Mouse (Mus musculus) layer of hippocampus, postnatal 36 days (tissue): Measurements from ENCODE around the gene Cx3cr1. TPM values are rescaled to one million over a fixed set of nuclear protein-coding genes. Genes with fewer than 3 reads are reported as not detected.
A peak's percentile ranks its signal among the peaks of the same experiment; 100 is the strongest.

Source experiments
- DNase-seq, 2 experiments: peaks; one replicate each; pipeline ENCODE4 v3.0.0; 2022
- total RNA-seq, 2 experiments: library from RNA; stranded (reverse); gene quantifications; 2 replicates each; pipeline ENCODE4 v1.2.3; 2021

Gene Cx3cr1
- total RNA-seq, 2 experiments from 2014 or later: 29.0 to 30.9 TPM

- no peak for DNase-seq
These were observed 75.5 kb downstream of the Cx3cr1 start for GRCm38 (mm10) chr9:119994207-119994606.

DNA sequence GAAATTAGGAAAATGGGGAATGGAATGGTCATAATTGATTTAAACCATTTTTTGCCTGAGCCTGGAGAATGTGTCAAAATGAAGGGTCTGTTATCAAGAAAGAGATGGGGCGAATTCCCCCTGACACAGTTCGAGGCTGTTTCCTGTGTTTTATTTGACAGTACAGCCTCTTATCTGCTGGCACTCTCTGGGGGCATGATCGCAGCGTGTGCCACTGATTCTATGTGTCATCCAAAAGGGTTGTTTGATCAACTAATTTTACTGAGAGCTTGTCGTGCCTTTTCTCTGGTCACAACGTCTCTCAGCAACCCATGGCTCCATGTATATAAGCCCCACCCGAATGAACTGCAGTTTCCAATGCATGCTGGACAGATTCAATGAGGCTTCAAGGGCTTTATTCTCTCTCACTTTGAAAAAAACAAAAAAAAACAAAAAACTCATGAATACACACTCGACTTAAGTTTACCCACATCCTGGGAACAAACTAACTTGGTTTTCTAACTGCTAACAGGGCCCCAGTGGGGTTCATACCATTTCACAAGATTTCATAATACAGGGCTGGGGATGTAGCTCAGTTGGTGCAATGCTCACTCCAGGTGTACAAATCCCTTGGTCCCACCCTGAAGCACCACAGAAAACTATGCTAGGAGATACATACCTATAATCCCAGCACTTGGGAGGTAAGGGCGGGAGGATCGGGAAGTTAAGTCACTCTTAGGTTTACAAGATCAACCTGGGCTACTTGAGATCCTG lies 76.4 kb downstream of the Cx3cr1 start:
- DNase-seq: no peak

DNA sequence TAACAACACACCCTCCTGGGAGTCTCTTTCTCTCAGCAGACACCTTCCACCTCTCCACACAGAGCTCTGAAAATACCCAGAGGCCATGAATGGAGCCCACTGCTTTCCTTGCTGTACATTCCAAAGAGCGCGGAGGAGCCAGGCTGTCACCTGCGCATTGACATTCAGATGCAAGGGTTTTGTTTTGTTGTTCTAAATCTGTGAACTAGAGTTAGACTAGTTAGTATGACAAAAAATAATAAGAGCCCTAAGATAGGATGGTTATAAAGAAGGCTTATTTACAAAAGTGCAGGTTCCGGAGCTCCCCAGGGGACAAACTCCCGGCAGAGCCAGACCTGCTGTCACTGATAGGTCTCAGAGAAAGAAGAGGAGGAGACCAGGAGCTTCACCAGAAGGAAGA lies 78.4 kb downstream of the Cx3cr1 start:
- no peak for DNase-seq

DNA sequence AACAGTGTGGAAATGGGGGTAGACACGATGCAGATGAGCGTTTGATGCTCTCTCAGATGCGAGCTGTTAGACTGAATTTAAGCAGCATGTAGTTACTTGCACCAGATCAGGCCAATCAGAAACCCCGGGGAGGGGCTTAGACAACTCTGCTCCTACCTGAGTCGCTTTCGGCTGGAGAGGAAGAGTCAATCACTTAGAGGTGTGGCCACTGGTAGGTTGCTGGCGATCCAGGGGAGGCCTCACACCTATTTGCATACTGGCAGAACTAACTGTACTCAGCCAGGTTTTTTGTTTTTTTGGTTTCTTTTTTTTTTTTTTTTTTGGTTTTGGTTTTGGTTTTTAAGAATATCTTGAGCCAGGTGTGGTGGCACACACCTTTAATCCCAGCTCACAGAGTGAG lies 81.4 kb downstream of the Cx3cr1 start:
- DNase-seq: no peak

- DNase-seq: no peak
These were observed 83.7 kb downstream of the Cx3cr1 start for GRCm38 (mm10) chr9:119985881-119986574.

- no peak for DNase-seq
These were observed 85.1 kb downstream of the Cx3cr1 start, which contains the start of gene Csrnp1 for GRCm38 (mm10) chr9:119984536-119985011. Gene Csrnp1 (minus strand): TSS chr9:119984658.

DNA sequence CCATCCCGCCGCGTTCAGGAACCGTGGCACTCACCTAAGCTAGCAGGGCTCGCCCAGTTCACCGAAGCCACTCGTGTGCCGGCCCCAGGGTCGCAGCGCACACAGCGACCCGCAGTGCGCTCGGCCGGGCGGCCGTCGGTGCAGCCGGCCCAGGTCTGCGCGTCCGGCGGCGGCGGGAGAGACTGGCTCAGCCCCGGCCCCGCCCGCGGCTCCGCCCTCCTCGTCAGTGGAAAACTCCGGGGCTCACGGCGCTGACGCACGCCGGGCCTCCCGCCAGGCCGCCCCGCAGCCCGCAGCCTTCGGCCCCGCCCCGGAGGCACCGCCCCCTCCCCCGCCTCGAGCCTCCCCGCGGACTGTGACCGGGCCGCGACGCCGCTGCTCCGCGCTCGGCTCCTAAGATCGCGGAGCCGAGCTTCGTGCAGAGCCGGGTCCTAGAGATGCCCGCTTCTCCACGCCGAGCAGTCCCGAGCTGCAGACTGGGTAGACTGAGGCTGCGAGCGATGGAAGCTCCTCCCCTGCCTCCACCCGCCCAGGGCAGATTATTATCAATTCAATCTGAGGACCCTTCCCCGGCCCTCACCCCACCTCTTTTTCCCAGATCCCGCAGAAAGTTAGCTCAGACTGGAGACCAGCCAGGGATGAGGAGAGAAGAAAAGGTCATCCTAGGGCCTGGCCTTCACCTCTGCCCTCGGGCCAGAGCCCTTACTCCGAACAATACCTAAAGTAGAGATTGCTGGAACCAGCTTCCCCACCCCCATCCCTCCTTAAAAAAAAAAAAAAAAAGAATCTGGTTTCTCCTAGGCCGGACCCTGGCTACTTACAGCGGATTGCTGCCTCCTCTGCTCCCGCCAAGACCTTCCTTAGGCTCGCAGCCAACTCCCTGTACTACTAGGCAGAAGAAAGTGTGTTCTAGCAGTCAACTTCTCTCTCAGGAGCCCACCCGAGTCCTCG lies 85.8 kb downstream of the Cx3cr1 start:
- peak; percentile 87 to 90 for DNase-seq

- no peak for DNase-seq
These were observed 86.6 kb downstream of the Cx3cr1 start for GRCm38 (mm10) chr9:119982956-119983551.

- no peak for DNase-seq
These were observed 87.4 kb downstream of the Cx3cr1 start for GRCm38 (mm10) chr9:119982241-119982811.

GRCm38 (mm10) chr9:119981183-119982179 lies 88.2 kb downstream of the Cx3cr1 start:
- DNase-seq: peak in 1 of 2 experiments; percentile 45

DNA sequence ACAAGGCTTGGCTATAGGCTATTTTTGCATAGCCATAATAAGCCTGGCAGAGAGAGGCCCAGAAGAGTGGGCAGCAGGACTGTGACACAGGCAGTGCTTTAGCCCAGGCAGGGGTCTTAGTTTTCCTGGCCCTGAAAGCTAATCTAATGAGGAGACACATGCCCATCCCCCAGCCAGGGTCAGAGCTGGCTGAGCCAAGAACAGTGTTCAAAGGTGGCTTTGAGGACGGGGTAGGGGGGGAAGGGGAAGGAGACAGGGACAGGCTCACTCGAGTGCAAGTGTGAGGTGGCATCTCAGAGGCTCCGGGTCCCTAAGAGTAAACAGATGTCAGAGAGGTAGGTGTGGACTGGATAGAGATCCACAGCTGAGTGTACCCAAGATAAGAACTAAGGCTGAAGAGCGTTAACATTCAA lies 88.9 kb downstream of the Cx3cr1 start:
- no peak for DNase-seq

DNA sequence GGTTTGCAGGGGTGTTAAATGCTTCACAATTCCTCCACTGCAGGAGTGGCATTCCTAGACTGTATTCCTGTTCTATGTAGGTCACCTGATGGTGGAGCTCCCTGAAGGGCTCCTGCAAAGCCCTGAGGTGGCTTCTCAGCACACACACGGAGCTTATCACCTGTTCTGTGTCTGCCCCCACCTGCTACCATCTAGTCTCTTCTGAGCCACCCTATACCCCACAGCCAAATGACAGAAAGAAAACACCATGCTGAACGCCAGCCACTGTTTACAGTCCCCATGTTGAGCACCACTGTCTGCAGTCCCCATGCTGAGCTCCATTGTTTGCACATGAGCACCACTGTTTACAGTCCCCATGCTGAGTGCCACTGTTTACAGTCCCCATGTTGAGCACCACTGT lies 89.9 kb downstream of the Cx3cr1 start:
- no peak for DNase-seq

DNA sequence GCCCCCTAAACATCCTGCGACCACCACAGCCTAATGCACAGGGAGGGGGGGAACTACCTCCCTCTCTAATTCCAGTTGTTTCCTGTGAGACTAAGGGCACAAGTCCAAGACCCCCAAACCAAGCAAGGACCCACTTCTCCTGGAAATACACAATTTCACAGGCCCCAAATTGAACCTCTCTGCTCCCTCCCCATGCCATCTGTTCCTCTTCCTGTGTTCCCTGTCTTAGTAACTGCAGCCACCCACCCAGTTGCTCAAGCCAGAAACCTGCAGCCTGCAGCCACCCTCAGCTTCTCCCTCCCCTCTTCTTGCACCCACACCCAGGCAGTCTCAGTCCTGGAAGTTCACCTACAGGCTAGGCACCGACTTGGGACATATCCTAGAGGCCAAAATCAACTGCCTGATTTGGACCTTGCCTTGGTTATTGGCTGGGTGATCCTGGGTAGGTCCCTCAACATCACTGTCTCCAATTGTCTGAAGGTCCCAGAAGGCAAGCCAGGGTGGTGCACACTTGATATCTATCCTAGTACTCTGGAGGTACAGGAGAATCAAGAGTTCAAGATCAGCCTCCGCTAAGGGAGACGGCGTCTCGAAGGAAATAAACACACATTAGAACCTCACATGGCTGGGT lies 90.8 kb downstream of the Cx3cr1 start:
- DNase-seq: peak; percentile 51 to 56

DNA sequence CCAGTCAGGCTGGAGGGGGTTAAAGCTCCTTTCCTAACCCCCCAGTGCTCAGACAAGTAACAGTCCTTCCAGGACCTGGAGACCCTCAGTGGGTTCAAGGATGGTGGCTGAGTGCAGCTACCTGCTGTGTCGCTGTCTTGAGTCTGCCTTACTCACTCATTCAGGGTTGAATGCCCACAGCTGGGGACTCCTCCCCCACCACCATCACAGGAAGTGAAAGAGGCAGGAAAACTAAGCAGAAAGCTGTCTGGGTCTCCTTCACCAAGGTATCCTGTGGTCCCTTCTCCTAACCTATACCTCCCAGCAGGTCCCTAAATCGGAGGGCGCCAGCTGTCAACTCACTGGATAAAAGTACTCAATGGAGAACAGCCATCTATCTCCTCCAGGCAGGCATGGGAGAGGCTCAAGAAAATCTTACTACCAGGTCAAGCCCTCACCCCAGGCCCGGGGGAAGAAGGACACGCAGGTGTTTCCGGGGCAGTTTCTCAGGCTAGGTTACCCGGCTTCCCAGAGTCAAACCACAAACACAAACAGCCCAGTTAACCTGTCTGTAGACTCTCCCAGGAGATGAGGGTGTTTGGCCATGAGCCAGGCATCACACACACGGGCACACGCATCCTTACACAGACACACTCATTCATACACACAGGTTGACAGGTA lies 91.4 kb downstream of the Cx3cr1 start:
- DNase-seq: no peak

- DNase-seq: no peak
These were observed 92.1 kb downstream of the Cx3cr1 start for GRCm38 (mm10) chr9:119977557-119978060.

GRCm38 (mm10) chr9:119976704-119977556 lies 92.7 kb downstream of the Cx3cr1 start:
- DNase-seq: no peak

DNA sequence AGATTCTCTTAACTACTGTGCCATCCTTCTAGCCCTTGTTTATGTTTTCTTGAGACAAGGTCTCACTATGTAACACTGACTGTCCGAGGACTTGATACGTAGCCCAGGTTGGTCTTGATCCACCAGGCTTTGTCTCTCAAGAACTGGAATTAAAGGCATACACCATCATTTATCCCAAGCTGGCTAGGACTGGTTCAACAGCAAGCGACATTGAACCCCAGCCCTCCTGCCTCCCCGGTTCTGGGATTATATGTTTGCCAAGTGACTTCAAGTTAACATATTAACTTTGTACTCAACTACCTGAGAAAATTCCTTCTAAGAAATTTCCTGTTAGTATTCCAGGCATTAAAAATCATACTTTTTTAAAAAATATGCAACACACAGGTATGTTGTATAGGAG lies 94.4 kb downstream of the Cx3cr1 start:
- no peak for DNase-seq

- no peak for DNase-seq
These were observed 95.1 kb downstream of the Cx3cr1 start for GRCm38 (mm10) chr9:119974609-119975008.
